Mouse (Mus musculus) spleen, adult 2 months (tissue): ENCODE results near the gene Vps37c.

ENCODE experiments used
- CTCF ChIP-seq: fragments of 200-500 bp; IDR thresholded peaks from 2 replicates; pipeline ENCODE4 v1.5.1; 2011; ENCODE audit warnings: mild to moderate bottlenecking, inconsistent platforms; ENCODE audit not compliant: insufficient read depth, insufficient read length, insufficient replicate concordance; ENCODE audit errors: extremely low read depth
- POLR2A ChIP-seq: fragments of 200-500 bp; IDR thresholded peaks from 2 replicates; pipeline ENCODE4 v1.6.1; 2011; ENCODE audit warnings: low read depth, low read length, inconsistent platforms

GRCm38 (mm10) chr19:10671319-10671718, 17.2 kb upstream of the Vps37c start:
- no peak for TF ChIP-seq POLR2A
- no peak for TF ChIP-seq CTCF
